Mouse (Mus musculus) intestine, postnatal 0 days (tissue): ENCODE data around the gene Awat1. TPM values are rescaled to one million over a fixed set of nuclear protein-coding genes. Genes with fewer than 3 reads are reported as not detected.
A peak's percentile ranks its signal among the peaks of the same experiment; 100 is the strongest.

Source experiments
- ATAC-seq: fragments of 200-750 bp; cut with Nextera tagmentation; 2 replicates; pipeline ENCODE4 v1.8.0; 2017; ENCODE audit warnings: mild to moderate bottlenecking, moderate TSS enrichment, moderate library complexity
- H3K27ac ChIP-seq: fragments of 300-500 bp; sonication (generic); 2 replicates; pipeline ENCODE4 v1.5.1; 2014; ENCODE audit warnings: mild to moderate bottlenecking, low read depth, low read length, moderate library complexity
- H3K27me3 ChIP-seq: fragments of 300-500 bp; sonication (generic); replicated peaks from 2 replicates; pipeline ENCODE4 v1.6.1; 2014; ENCODE audit warnings: low read length, mixed read lengths; ENCODE audit not compliant: control insufficient read depth, insufficient read depth
- H3K36me3 ChIP-seq: fragments of 300-500 bp; sonication (generic); 2 replicates; pipeline ENCODE4 v1.6.1; 2014; ENCODE audit warnings: mild to moderate bottlenecking, moderate library complexity; ENCODE audit not compliant: control insufficient read depth, insufficient read depth
- H3K4me1 ChIP-seq: fragments of 300-500 bp; sonication (generic); replicated peaks from 2 replicates; pipeline ENCODE4 v1.6.1; 2014; ENCODE audit warnings: antibody characterized with exemption, low read length, mixed read lengths; ENCODE audit not compliant: control insufficient read depth, insufficient read depth
- H3K4me2 ChIP-seq: fragments of 300-500 bp; sonication (generic); replicated peaks from 2 replicates; pipeline ENCODE4 v1.6.1; 2014; ENCODE audit warnings: low read depth, mild to moderate bottlenecking, moderate library complexity
- H3K4me3 ChIP-seq: fragments of 300-500 bp; sonication (generic); 2 replicates; pipeline ENCODE4 v1.5.1; 2014; ENCODE audit warnings: low read depth, low read length
- H3K9ac ChIP-seq: fragments of 300-500 bp; sonication (generic); 2 replicates; pipeline ENCODE4 v1.6.1; 2014; ENCODE audit warnings: mild to moderate bottlenecking, low read depth, low read length
- H3K9me3 ChIP-seq: fragments of 300-500 bp; sonication (generic); 2 replicates; pipeline ENCODE4 v1.6.1; 2016; ENCODE audit warnings: mixed run types; ENCODE audit not compliant: control insufficient read depth
- CTCF ChIP-seq: sonication (generic); IDR thresholded peaks from 2 replicates; pipeline ENCODE4 v1.5.1; 2016; ENCODE audit warnings: low read depth, mild to moderate bottlenecking, control low read depth, antibody characterized with exemption, moderate library complexity
- WGBS: fragments of 180-500 bp; shearing (Covaris S2); extraction: QIAGEN DNeasy Blood & Tissue Kit; methylation state at CpG from one replicate; pipeline ENCODE4 v1.1.7; 2014; 5-methylcytosine and 5-hydroxymethylcytosine counted together
- polyA plus RNA-seq: library from polyadenylated mRNA; unstranded; fragments of >200 nt; fragmentation: Nextera tagmentation; extraction: Ambion mirVana; gene quantifications from 2 replicates; pipeline ENCODE4 v1.2.1, GENCODE M21; 2015

Gene Awat1
- polyA plus RNA-seq, 1 experiment from 2014 or later: not detected

DNA sequence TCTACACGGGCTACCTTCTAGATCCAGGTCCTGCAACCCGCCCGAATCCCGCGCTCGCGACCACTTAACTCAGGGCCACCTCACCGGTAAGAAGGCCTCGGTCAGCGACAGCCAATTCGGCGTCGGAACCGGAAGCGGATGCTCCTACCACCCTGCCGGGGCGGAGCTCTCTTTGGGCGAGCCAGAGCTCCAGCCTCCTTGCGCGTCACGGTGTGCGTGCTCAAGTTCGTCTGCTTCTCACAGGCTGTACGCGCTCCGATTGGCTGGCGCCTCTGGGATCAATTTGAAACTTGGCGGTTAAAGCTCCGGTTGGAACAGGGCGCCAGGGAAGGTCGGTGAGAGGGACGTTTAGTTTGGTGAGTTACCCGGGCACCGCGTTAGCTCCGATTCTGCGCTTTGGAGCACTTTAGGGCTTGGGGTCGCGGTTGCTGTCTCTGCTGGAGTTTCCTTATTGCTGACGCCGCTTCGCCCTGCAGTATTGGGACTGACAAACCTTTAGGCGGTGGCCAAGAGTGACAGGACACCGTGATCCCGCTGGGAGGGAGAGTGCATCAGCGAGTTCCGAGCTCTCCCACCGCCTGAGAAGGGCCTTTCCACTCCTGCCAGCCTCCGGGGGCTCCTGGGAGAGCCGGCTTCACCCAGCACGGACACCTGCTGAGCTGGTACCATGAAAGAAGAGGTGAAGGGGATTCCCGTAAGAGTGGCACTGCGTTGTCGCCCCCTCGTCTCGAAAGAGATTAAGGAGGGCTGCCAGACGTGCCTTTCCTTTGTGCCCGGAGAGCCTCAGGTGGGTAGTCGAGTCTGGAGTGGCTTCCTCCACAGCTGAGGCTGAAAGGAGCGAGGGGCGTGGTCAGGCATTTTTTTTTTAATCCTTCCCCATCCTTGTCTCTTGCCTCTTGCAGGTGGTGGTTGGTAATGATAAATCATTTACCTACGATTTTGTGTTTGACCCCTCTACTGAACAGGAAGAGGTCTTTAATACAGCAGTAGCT, 54.0 kb downstream of the Awat1 start, which contains the start of gene Pdzd11:
Gene Pdzd11 (minus strand): TSS at position 767 of the 992 bp plus-strand sequence.
- H3K9ac ChIP-seq: peak within 1 kb of the TSS; percentile 58
- WGBS: 19% methylated on average over 62 of the region's 62 CpGs
- H3K27ac ChIP-seq: peak within 1 kb of the TSS; percentile 15; the same call in 1 of the 2 replicates
- no peaks in the 10 kb centered on the region for H3K27me3 ChIP-seq
- peak within 1 kb of the TSS; percentile 75 for H3K4me2 ChIP-seq
- no peaks in the 10 kb centered on the region for H3K4me1 ChIP-seq
- no peaks in the 10 kb centered on the region for H3K36me3 ChIP-seq
- peak; percentile 99 for ATAC-seq
- H3K4me3 ChIP-seq: peak within 1 kb of the TSS; percentile 57
- H3K9me3 ChIP-seq: no peaks in the 10 kb centered on the region
- no peak for TF ChIP-seq CTCF

Other genes with a start within 250 kb of the Awat1 start
- not detected in 2 replicates for gene Otud6a, start 143.2 kb upstream of the Awat1 start, polyA plus RNA-seq
- 0.12 and 0.13 TPM in 2 replicates for gene Awat2, start 129.5 kb upstream of the Awat1 start, polyA plus RNA-seq
- 30.6 and 31.1 TPM in 2 replicates for gene Igbp1, start 78.0 kb upstream of the Awat1 start, polyA plus RNA-seq
- gene Dgat2l6, start 47.4 kb upstream of the Awat1 start, polyA plus RNA-seq: not detected in 2 replicates
- gene P2ry4, start 22.6 kb downstream of the Awat1 start, polyA plus RNA-seq: 0.44 and 0.53 TPM in 2 replicates
- gene Arr3, start 33.2 kb downstream of the Awat1 start, polyA plus RNA-seq: not detected in 2 replicates
- 3.5 and 4.0 TPM in 2 replicates for gene Kif4, start 53.5 kb downstream of the Awat1 start, polyA plus RNA-seq
- 64.4 and 71.0 TPM in 2 replicates for gene Pdzd11, start 54.3 kb downstream of the Awat1 start, polyA plus RNA-seq
- gene Gdpd2, start 157.6 kb downstream of the Awat1 start, polyA plus RNA-seq: 7.2 and 7.7 TPM in 2 replicates
- gene Dlg3, start 195.5 kb downstream of the Awat1 start, polyA plus RNA-seq: 2.2 and 2.9 TPM in 2 replicates